Mouse (Mus musculus) ovary, adult 18-20 months (tissue): Measurements from ENCODE around the gene Elmo2.
A peak's percentile ranks its signal among the peaks of the same experiment; 100 is the strongest.

Experiments used
- DNase-seq: peaks from one replicate; pipeline ENCODE4 v3.0.0; 2022; ENCODE audit warnings: low spot score, mixed read lengths

Gene Elmo2

GRCm38 (mm10) chr2:165326304-165327190, at the start of gene Elmo2:
Gene Elmo2 (minus strand): TSS chr2:165326479.
- peak; percentile 94 for DNase-seq

- DNase-seq, result no peak
Measured at GRCm38 (mm10) chr2:165376001-165376400, 49.7 kb upstream of the Elmo2 start.

- DNase-seq, result no peak
Measured at GRCm38 (mm10) chr2:165375478-165375877, 49.2 kb upstream of the Elmo2 start.

GRCm38 (mm10) chr2:165371066-165371465, 44.8 kb upstream of the Elmo2 start:
- DNase-seq, result no peak

GRCm38 (mm10) chr2:165370348-165370747, 44.1 kb upstream of the Elmo2 start:
- no peak for DNase-seq

- DNase-seq, result no peak
Measured at GRCm38 (mm10) chr2:165368496-165368895, 42.2 kb upstream of the Elmo2 start, which contains the start of gene Zfp663. Gene Zfp663 (minus strand): TSS chr2:165368729.

- no peak for DNase-seq
Measured at GRCm38 (mm10) chr2:165367868-165368439, 41.7 kb upstream of the Elmo2 start.

- DNase-seq, result no peak
Measured at GRCm38 (mm10) chr2:165367047-165367520, 40.8 kb upstream of the Elmo2 start.

GRCm38 (mm10) chr2:165364334-165365091, 38.2 kb upstream of the Elmo2 start:
- DNase-seq, result no peak

GRCm38 (mm10) chr2:165363282-165363681, 37.0 kb upstream of the Elmo2 start:
- no peak for DNase-seq

- DNase-seq, result no peak
Measured at GRCm38 (mm10) chr2:165360861-165361260, 34.6 kb upstream of the Elmo2 start.

- DNase-seq, result no peak
Measured at GRCm38 (mm10) chr2:165351828-165352513, 25.7 kb upstream of the Elmo2 start.

- no peak for DNase-seq
Measured at GRCm38 (mm10) chr2:165349466-165349865, 23.2 kb upstream of the Elmo2 start.

GRCm38 (mm10) chr2:165346180-165346579, 19.9 kb upstream of the Elmo2 start:
- DNase-seq, result no peak

- no peak for DNase-seq
Measured at GRCm38 (mm10) chr2:165337191-165337590, 10.9 kb upstream of the Elmo2 start.

- DNase-seq, result no peak
Measured at GRCm38 (mm10) chr2:165332610-165333210, 6.4 kb upstream of the Elmo2 start.

- no peak for DNase-seq
Measured at GRCm38 (mm10) chr2:165329703-165330102, 3.4 kb upstream of the Elmo2 start.

GRCm38 (mm10) chr2:165328746-165329145, 2.5 kb upstream of the Elmo2 start:
- DNase-seq, result no peak

GRCm38 (mm10) chr2:165327386-165327785, 1.1 kb upstream of the Elmo2 start:
- no peak for DNase-seq

- DNase-seq, result no peak
Measured at GRCm38 (mm10) chr2:165325521-165326303, 567 bp downstream of the Elmo2 start.

- no peak for DNase-seq
Measured at GRCm38 (mm10) chr2:165323928-165324327, 2.4 kb downstream of the Elmo2 start.
